Mouse (Mus musculus) neural tube, embryonic 11.5 days (tissue): ENCODE data around the gene Atp6v0a1. TPM values are rescaled to one million over a fixed set of nuclear protein-coding genes. Genes with fewer than 3 reads are reported as not detected.

Source experiments
- ATAC-seq: fragments of 200-750 bp; cut with Nextera tagmentation; 2 replicates; pipeline ENCODE4 v1.8.0; 2017; ENCODE audit warnings: moderate number of reproducible peaks, mild to moderate bottlenecking, moderate TSS enrichment, moderate library complexity; ENCODE audit not compliant: insufficient read depth, low FRiP score, low TSS enrichment
- DNase-seq: peaks from one replicate; pipeline ENCODE4 v3.0.0-alpha.2; 2015; ENCODE audit warnings: low spot score
- H3K27ac ChIP-seq: fragments of 300-500 bp; sonication (generic); 2 replicates; pipeline ENCODE4 v1.5.1; 2014; ENCODE audit warnings: low read depth, mild to moderate bottlenecking, low read length
- H3K27me3 ChIP-seq: fragments of 300-500 bp; sonication (generic); 2 replicates; pipeline ENCODE4 v1.6.1; 2014; ENCODE audit warnings: mild to moderate bottlenecking, low read length, mixed read lengths; ENCODE audit not compliant: control insufficient read depth, insufficient read depth
- H3K36me3 ChIP-seq: fragments of 300-500 bp; sonication (generic); 2 replicates; pipeline ENCODE4 v1.6.1; 2014; ENCODE audit warnings: mild to moderate bottlenecking, low read length, moderate library complexity, mixed read lengths; ENCODE audit not compliant: control insufficient read depth, insufficient read depth
- H3K4me1 ChIP-seq: fragments of 300-500 bp; sonication (generic); 2 replicates; pipeline ENCODE4 v1.6.1; 2014; ENCODE audit warnings: low read length, mixed read lengths; ENCODE audit not compliant: control insufficient read depth, insufficient read depth
- H3K4me2 ChIP-seq: fragments of 300-500 bp; sonication (generic); 2 replicates; pipeline ENCODE4 v1.6.1; 2014; ENCODE audit warnings: low read depth, mild to moderate bottlenecking, moderate library complexity
- H3K4me3 ChIP-seq: fragments of 300-500 bp; sonication (generic); 2 replicates; pipeline ENCODE4 v1.5.1; 2014; ENCODE audit warnings: low read depth, low read length
- H3K9ac ChIP-seq: fragments of 300-500 bp; sonication (generic); 2 replicates; pipeline ENCODE4 v1.6.1; 2014; ENCODE audit warnings: mild to moderate bottlenecking, low read length
- H3K9me3 ChIP-seq: fragments of 300-500 bp; sonication (generic); 2 replicates; pipeline ENCODE4 v1.6.1; 2016; ENCODE audit warnings: low read length; ENCODE audit not compliant: control insufficient read depth
- WGBS: fragments of 180-500 bp; shearing (Covaris S2); extraction: QIAGEN DNeasy Blood & Tissue Kit; methylation state at CpG from one replicate; pipeline ENCODE4 v1.1.7; 2014; 5-methylcytosine and 5-hydroxymethylcytosine counted together
- polyA plus RNA-seq: library from polyadenylated mRNA; unstranded; fragments of >200 nt; fragmentation: Nextera tagmentation; extraction: Ambion mirVana; gene quantifications from 2 replicates; pipeline ENCODE4 v1.2.1, GENCODE M21; 2014

Gene Atp6v0a1
- polyA plus RNA-seq, 1 experiment from 2014 or later: 54.1 TPM

DNA sequence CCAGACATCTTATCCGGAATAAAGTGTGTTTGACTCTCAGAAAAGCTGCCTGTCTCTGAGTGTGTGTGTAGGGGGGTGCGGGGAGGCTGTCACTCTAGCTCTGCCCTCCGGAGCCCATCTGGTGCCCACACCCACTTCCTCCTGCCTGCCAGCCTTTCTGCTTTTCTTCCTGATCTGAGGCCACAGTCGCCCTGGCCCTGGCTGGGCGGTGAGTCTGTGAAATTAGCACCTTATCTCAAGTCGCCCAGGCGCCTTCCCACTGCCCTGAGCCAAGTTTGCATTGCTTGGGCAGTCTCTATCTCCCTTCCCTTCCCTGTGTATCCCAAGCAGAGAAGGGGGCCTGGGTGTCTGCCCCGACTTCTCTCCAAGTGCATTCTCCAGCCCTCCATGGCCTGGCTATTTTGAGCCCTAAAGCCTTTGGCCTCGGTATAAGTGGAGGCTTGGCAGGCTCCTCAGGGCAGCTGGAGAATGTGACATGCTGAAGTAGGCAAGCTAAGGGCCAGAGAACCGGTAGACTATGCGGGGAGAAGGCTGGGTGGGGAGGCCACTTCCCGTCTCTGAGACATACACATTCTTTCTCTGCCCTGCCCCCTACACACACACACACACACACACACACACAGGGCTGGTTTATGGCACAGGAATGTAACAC, 54.5 kb downstream of the Atp6v0a1 start:
- Histone ChIP-seq H3K4me2 (no peak overlapping the region), H3K27ac (peak overlapping the region; percentile 60), H3K36me3 (peaks cover 2% of the 10 kb centered on the region; the same call in 1 of the 2 replicates), H3K27me3 (no peaks in the 10 kb centered on the region), H3K9ac (no peak overlapping the region), H3K4me3 (no peak overlapping the region), H3K9me3 (no peaks in the 10 kb centered on the region), H3K4me1 (peaks cover 8% of the 10 kb centered on the region)
- DNase-seq (no peak), ATAC-seq (no peak)
- 60% methylated on average over 12 of the region's 12 CpGs for WGBS

- DNase-seq: no peak
- Histone ChIP-seq H3K4me1 (peaks cover 8% of the 10 kb centered on the region), H3K27me3 (no peaks in the 10 kb centered on the region), H3K27ac (no peak overlapping the region), H3K9me3 (no peaks in the 10 kb centered on the region), H3K36me3 (peaks cover 2% of the 10 kb centered on the region; the same call in 1 of the 2 replicates), H3K4me3 (no peak overlapping the region), H3K4me2 (no peak overlapping the region), H3K9ac (no peak overlapping the region)
- no peak for ATAC-seq
- 74% methylated on average over 4 of the region's 4 CpGs for WGBS
These were observed 55.2 kb downstream of the Atp6v0a1 start for GRCm38 (mm10) chr11:101064462-101064861.

DNA sequence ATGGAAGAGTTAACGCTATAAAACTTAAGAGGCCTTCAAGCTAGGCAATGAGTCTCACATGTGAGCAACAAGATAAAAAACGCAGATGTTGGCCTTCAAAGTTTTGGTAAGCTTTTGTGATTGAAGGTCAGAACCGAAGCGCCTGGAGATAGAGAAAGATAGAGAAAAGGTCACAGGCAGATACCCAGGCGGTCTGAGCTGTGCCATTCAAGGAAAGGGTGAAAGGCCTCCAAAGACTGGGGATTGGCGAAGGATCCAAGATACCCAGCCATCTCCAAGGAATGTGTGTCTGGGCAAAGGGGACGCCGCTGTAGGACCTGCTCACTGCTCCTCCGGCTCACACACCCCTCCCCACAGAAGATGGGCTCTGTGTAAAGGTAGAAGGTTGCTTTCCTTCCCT, 55.8 kb downstream of the Atp6v0a1 start:
- no peak for ATAC-seq
- no peak overlapping the region for H3K4me3 ChIP-seq
- no peak overlapping the region for H3K9ac ChIP-seq
- no peak overlapping the region for H3K27ac ChIP-seq
- no peaks in the 10 kb centered on the region for H3K27me3 ChIP-seq
- H3K9me3 ChIP-seq: no peaks in the 10 kb centered on the region
- peaks cover 8% of the 10 kb centered on the region for H3K4me1 ChIP-seq
- no peak for DNase-seq
- peaks cover 2% of the 10 kb centered on the region; the same call in 1 of the 2 replicates for H3K36me3 ChIP-seq
- no peak overlapping the region for H3K4me2 ChIP-seq
- WGBS: 91% methylated on average over 9 of the region's 9 CpGs

DNA sequence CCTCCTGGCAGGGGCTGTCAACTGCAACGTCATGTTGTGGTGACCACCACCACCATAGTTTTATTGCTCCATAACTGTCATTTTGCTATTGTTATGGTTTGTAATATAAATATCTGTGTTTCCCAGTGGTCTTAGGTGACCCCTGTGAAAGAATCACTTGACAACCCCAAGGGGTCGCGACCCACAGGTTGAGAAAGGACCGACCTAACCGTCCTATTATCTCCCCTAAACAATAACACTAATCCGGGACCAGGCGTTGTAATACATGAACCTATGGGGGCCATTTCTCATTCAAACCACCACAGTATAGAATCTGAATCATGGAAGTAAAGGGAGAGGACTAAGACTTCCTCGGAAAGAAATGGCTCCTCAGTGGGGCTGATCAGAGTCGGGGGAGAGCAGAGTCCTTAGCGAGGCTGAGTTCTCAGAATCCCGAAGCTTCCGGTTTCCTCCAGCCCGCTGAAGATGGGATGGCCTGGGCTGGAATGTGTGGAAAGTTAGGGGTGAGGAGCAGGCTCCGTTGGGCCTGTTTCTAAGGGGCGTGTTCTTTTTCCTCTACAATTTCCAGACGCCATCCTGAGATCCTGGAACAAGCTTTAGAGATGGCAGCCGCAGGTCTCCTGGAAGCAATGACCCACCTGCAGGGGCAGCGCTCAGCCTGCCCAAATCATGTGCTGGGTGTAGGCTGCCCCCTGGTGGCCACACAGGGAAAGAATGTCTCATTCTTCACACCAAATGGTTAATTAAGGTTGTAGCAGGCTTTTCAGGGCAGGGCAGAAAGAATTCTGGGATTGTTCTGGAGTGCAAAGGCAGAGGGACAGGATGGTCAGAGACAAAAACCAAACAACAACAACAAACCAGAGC, 57.5 kb downstream of the Atp6v0a1 start:
- Histone ChIP-seq H3K4me2 (peak overlapping the region; percentile 58), H3K36me3 (peaks cover 2% of the 10 kb centered on the region; the same call in 1 of the 2 replicates), H3K9ac (peak overlapping the region; percentile 33), H3K4me3 (peak overlapping the region; percentile 26), H3K27ac (no peak overlapping the region), H3K4me1 (peaks cover 8% of the 10 kb centered on the region), H3K9me3 (no peaks in the 10 kb centered on the region), H3K27me3 (peaks cover 5% of the 10 kb centered on the region; the same call in 1 of the 2 replicates)
- DNase-seq (peak; percentile 85), ATAC-seq (no peak)
- WGBS: 29% methylated on average over 18 of the region's 18 CpGs

GRCm38 (mm10) chr11:101069391-101070188, 60.3 kb downstream of the Atp6v0a1 start, which contains the start of gene Naglu:
Gene Naglu (plus strand): TSS chr11:101070012.
- Histone ChIP-seq H3K4me3 (peak within 1 kb of the TSS; percentile 79), H3K9me3 (no peaks in the 10 kb centered on the region), H3K9ac (peak within 1 kb of the TSS; percentile 81), H3K36me3 (no peaks in the 10 kb centered on the region), H3K4me2 (peak within 1 kb of the TSS; percentile 99), H3K4me1 (no peaks in the 10 kb centered on the region; the same call in 1 of the 2 replicates), H3K27me3 (peaks cover 10% of the 10 kb centered on the region; the same call in 1 of the 2 replicates), H3K27ac (no peak within 1 kb of the TSS)
- 5% methylated on average over 35 of the region's 35 CpGs for WGBS
- ATAC-seq: peak; percentile 86; the same call in 1 of the 2 replicates
- DNase-seq: peak; percentile 91

DNA sequence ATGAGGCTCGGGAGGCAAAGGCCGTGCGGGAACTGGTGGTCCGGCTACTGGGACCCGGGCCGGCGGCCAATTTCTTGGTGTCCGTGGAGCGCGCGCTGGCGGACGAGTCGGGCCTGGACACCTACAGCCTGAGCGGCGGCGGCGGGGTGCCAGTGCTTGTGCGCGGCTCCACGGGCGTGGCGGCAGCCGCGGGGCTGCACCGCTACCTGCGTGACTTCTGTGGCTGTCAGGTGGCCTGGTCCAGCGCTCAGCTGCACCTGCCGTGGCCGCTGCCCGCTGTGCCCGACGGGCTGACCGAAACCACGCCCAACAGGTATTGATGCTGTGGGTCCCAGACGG, 60.9 kb downstream of the Atp6v0a1 start:
- WGBS: 0% methylated on average over 36 of the region's 36 CpGs
- Histone ChIP-seq H3K9me3 (no peaks in the 10 kb centered on the region), H3K36me3 (no peaks in the 10 kb centered on the region), H3K27me3 (peaks cover 10% of the 10 kb centered on the region; the same call in 1 of the 2 replicates), H3K4me2 (peak overlapping the region; percentile 99), H3K9ac (peak overlapping the region; percentile 81), H3K4me3 (peak overlapping the region; percentile 79), H3K27ac (no peak overlapping the region), H3K4me1 (no peaks in the 10 kb centered on the region; the same call in 1 of the 2 replicates)
- ATAC-seq: peak; percentile 65
- DNase-seq: no peak

DNA sequence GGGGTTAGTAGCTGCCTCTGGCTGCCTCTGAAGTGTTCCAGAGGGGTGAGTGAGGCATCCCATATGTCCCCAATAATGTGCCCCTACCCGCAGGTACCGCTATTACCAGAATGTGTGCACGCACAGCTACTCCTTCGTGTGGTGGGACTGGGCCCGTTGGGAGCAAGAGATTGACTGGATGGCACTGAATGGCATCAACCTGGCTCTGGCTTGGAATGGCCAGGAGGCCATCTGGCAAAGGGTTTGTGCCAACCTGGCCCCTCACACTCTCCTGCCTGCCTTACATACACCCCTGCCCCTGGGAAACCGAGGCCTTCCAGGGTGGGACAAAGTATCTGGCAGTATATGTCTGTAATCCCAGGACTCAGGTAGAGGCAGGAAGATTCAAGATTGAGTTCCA, 61.7 kb downstream of the Atp6v0a1 start:
- peak overlapping the region; percentile 99; the same call in 1 of the 2 replicates for H3K4me2 ChIP-seq
- ATAC-seq (no peak), DNase-seq (no peak)
- WGBS: 73% methylated on average over 6 of the region's 6 CpGs
- H3K27me3 ChIP-seq: peaks cover 10% of the 10 kb centered on the region; the same call in 1 of the 2 replicates
- no peak overlapping the region; the same call in 1 of the 2 replicates for H3K4me3 ChIP-seq
- no peaks in the 10 kb centered on the region; the same call in 1 of the 2 replicates for H3K4me1 ChIP-seq
- 0 out of 2 replicates have a peak overlapping the region, but pooled peaks have one; percentile 4 for H3K9ac ChIP-seq
- no peak overlapping the region for H3K27ac ChIP-seq
- H3K9me3 ChIP-seq: no peaks in the 10 kb centered on the region
- H3K36me3 ChIP-seq: no peaks in the 10 kb centered on the region

DNA sequence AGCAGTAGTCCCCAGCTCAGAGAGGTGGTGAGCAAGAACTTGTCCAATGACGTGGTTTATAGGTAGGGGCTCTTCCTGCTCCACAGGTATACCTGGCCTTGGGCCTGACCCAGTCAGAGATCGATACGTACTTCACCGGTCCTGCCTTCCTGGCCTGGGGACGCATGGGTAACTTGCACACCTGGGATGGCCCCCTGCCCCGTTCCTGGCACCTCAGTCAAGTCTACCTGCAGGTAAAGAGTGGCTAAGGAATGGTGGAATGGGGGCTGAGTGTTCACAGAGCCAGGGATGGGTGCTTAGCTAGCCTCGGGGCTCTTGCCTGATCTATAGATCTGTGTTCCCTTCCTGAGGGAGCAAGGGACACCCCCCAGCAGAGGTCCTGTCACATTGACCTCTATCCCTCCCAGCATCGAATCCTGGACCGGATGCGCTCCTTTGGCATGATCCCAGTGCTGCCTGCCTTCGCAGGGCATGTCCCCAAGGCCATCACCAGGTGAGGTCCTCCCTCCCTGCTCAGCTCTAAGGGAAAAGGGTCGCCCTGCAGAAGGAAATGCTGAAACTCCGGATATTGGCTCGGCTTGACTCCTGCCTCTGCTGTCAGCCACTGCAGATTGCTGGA, 62.7 kb downstream of the Atp6v0a1 start:
- no peak for ATAC-seq
- H3K4me3 ChIP-seq: no peak overlapping the region
- no peak for DNase-seq
- no peaks in the 10 kb centered on the region for H3K9me3 ChIP-seq
- H3K4me2 ChIP-seq: no peak overlapping the region
- no peaks in the 10 kb centered on the region for H3K36me3 ChIP-seq
- H3K4me1 ChIP-seq: no peaks in the 10 kb centered on the region; the same call in 1 of the 2 replicates
- no peak overlapping the region for H3K9ac ChIP-seq
- peaks cover 10% of the 10 kb centered on the region; the same call in 1 of the 2 replicates for H3K27me3 ChIP-seq
- no peak overlapping the region for H3K27ac ChIP-seq
- 74% methylated on average over 14 of the region's 14 CpGs for WGBS
